In the genomic region with DNA sequence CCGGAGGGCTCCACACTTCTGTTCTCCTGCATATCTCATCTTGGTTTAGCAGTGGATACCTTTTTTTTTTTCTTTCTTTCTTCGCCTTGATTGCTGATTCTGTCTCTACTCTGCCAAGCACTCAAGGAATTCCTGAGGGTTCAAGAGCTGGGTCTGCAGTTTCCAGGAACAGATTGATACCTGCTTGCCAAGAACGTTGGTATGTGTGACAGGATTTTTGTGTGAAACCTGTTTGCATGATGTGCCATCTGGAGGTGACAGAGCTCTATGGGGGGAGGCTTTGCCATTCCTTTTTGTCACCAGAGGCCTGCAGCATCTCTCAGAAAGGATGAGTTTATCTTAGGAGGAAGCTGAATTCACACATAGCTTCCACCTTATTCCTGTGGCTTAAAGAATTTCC, we compare ENCODE assay signal across 14 mouse cellular contexts.
DNase-seq lines count a peak whose midpoint lies in the region; TF ChIP-seq lines count a peak whose summit lies in the region.
"Had no signal": no experiment of that assay in that cellular context is flagged by ENCODE, and none has a peak within 500 bp of the region (broad histone marks: within the 10 kb centered on the region; RNA-seq: fewer than 3 reads in every experiment).

No protein-coding gene starts in this region.

- TF ChIP-seq CTCF in left cerebral cortex, adult 2 months (IDR thresholded peaks at IDR 0.05): no peak
- no peak for TF ChIP-seq CTCF in cerebellum, adult 2 months (IDR thresholded peaks at IDR 0.05; ENCODE audit: borderline replicate concordance, insufficient read depth, low read depth, low read length)

- no peaks in the 10 kb centered on the region for H3K27me3 ChIP-seq in cerebellum, adult 2 months (ENCODE audit: control insufficient read depth, insufficient read depth, low read length)
- H3K27me3 ChIP-seq: CH12.LX; embryonic facial prominence, embryonic 13.5 days; stomach, embryonic 15.5 days had no signal

- H3K4me3 ChIP-seq in left cerebral cortex, adult 2 months: no peak overlapping the region
- no peak overlapping the region for H3K4me3 ChIP-seq in cerebellum, adult 2 months (replicated peaks; ENCODE audit: insufficient read depth, low read depth, low read length)
- H3K4me3 ChIP-seq: embryonic facial prominence, embryonic 13.5 days; stomach, embryonic 15.5 days had no signal

- intact Hi-C loops in left cerebral cortex, adult 2 months (cut with DNase I): no loop called here

- no peaks in the 10 kb centered on the region; the same call in 1 of the 2 replicates for H3K4me1 ChIP-seq in cerebellum, adult 2 months (ENCODE audit: control insufficient read depth, insufficient read depth, low read length)
- H3K4me1 ChIP-seq: embryonic facial prominence, embryonic 13.5 days; stomach, embryonic 15.5 days had no signal

- no peak for TF ChIP-seq POLR2A in cerebellum, adult 2 months (IDR thresholded peaks at IDR 0.05; ENCODE audit: borderline replicate concordance, insufficient read depth, low read length)

- DNase-seq in left cerebral cortex, adult 9 months (ENCODE audit: low spot score in 2 of 2): peak; percentile 1 to 7
- DNase-seq in left cerebral cortex, adult 2 months (ENCODE audit: extremely low spot score in 1 of 2, low spot score in 2 of 2): no peak
- peak; percentile 12 for DNase-seq in brain, embryonic 18.5 days (ENCODE audit: low read depth, low spot score)
- DNase-seq in cerebellum, adult 2 months: peak; percentile 48 to 77
- peak; percentile 12 to 42 for DNase-seq in layer of hippocampus, postnatal 14 days (ENCODE audit: low spot score in 2 of 2)
- no peak for DNase-seq in MN1 (ENCODE audit: low spot score)
- no peak for DNase-seq in urinary bladder, postnatal 10 days (ENCODE audit: low spot score)
- DNase-seq: gastrocnemius, postnatal 10 days; kidney, postnatal 4 days; midbrain, embryonic 14.5 days had no signal

- H3K27ac ChIP-seq in left cerebral cortex, adult 2 months: no peak overlapping the region
- no peak overlapping the region for H3K27ac ChIP-seq in cerebellum, adult 2 months (ENCODE audit: insufficient read depth, low read length)
- H3K27ac ChIP-seq: embryonic facial prominence, embryonic 13.5 days; macrophage; stomach, embryonic 15.5 days had no signal

- WGBS in cerebellum, adult 2 months: 27% methylated on average over 3 of the region's 3 CpGs

Comparison
In these comparisons a context has a peak if more than half of its experiments do, and no peak if none do; other contexts are left out.
1. DNase-seq: peak in left cerebral cortex, adult 9 months (2 of 2), brain, embryonic 18.5 days (single experiment), cerebellum, adult 2 months (2 of 2) and layer of hippocampus, postnatal 14 days (2 of 2); none in left cerebral cortex, adult 2 months (0 of 2), MN1 (single experiment) and urinary bladder, postnatal 10 days (single experiment).